In genomic region chr16:8831241-8831640, GRCm38 (mm10) we compare ENCODE assay signal across 8 mouse cellular contexts. TPM values are rescaled to one million over a fixed set of nuclear protein-coding genes. Genes with fewer than 3 reads are reported as not detected.
DNase-seq lines count a peak whose midpoint lies in the region; ATAC-seq lines count a peak whose summit lies in the region.

No protein-coding gene starts in this region.

- peaks cover 29% of the 10 kb centered on the region for H3K4me1 ChIP-seq in heart, embryonic 15.5 days (replicated peaks)
- H3K4me1 ChIP-seq in midbrain, embryonic 16.5 days (ENCODE audit: control insufficient read depth, insufficient read depth, low read length): peaks cover 41% of the 10 kb centered on the region

- H3K27ac ChIP-seq in heart, embryonic 15.5 days: peak overlapping the region; percentile 98
- peak overlapping the region; percentile 98 for H3K27ac ChIP-seq in midbrain, embryonic 16.5 days (ENCODE audit: low read length)

- H3K9me3 ChIP-seq in heart, embryonic 15.5 days (replicated peaks): no peaks in the 10 kb centered on the region
- H3K9me3 ChIP-seq in midbrain, embryonic 16.5 days (replicated peaks; ENCODE audit: control insufficient read depth, low read length, poor library complexity, severe bottlenecking): no peaks in the 10 kb centered on the region

- peaks cover 3% of the 10 kb centered on the region; the same call in 1 of the 2 replicates for H3K36me3 ChIP-seq in heart, embryonic 15.5 days
- 0 out of 2 replicates have a peak, but pooled peaks cover 9% of the 10 kb centered on the region for H3K36me3 ChIP-seq in midbrain, embryonic 16.5 days (ENCODE audit: control insufficient read depth, insufficient read depth, low read length)

- no peaks in the 10 kb centered on the region for H3K27me3 ChIP-seq in heart, embryonic 15.5 days
- no peaks in the 10 kb centered on the region for H3K27me3 ChIP-seq in midbrain, embryonic 16.5 days (ENCODE audit: control insufficient read depth, insufficient read depth, low read depth, low read length)

- H3K4me3 ChIP-seq in heart, embryonic 15.5 days: peak overlapping the region; percentile 100
- H3K4me3 ChIP-seq in midbrain, embryonic 16.5 days (ENCODE audit: low read depth, low read length): peak overlapping the region; percentile 100

- H3K4me2 ChIP-seq in heart, embryonic 15.5 days: peak overlapping the region; percentile 75
- H3K4me2 ChIP-seq in midbrain, embryonic 16.5 days (ENCODE audit: low read length): peak overlapping the region; percentile 90

- WGBS in heart, embryonic 15.5 days: 2% methylated on average over 12 of the region's 12 CpGs
- WGBS in midbrain, embryonic 16.5 days: under 1% methylated on average over 12 of the region's 12 CpGs

- DNase-seq in ovary, postnatal 36 days (ENCODE audit: low spot score): peak; percentile 15
- DNase-seq in ovary, postnatal 10 days (ENCODE audit: low spot score): no peak
- DNase-seq in embryo, embryonic 9.5 days (ENCODE audit: extremely low spot score): peak; percentile 23
- DNase-seq in kidney, postnatal 36 days: peak; percentile 56 to 63
- DNase-seq in thymus, postnatal 36 days: peak; percentile 12 to 35
- no peak for DNase-seq in left cerebral cortex, adult 18-20 months (ENCODE audit: low spot score in 2 of 2)

- H3K9ac ChIP-seq in heart, embryonic 15.5 days: peak overlapping the region; percentile 100
- peak overlapping the region; percentile 99 for H3K9ac ChIP-seq in midbrain, embryonic 16.5 days (ENCODE audit: low read depth, low read length)

- ATAC-seq in heart, embryonic 15.5 days (replicated peaks; ENCODE audit: insufficient number of reproducible peaks, insufficient read depth, low FRiP score, low read depth): no peak
- ATAC-seq in midbrain, embryonic 16.5 days: no peak

RNA-seq across cellular contexts. Expression of gene 1810013L24Rik, which starts 1.3 kb away (rescaled TPM):
- 16.3 and 17.9 TPM in 2 replicates for polyA plus RNA-seq in heart, embryonic 15.5 days (2015; fragmentation: Nextera tagmentation; extraction: Ambion mirVana)
- polyA plus RNA-seq in midbrain, embryonic 16.5 days (2015; fragmentation: Nextera tagmentation; extraction: Ambion mirVana): 26.0 and 27.8 TPM in 2 replicates
- total RNA-seq in left cerebral cortex, adult 18-20 months (2021): 100 to 1,000 TPM; 100 to 105 TPM

RNA-seq across cellular contexts. Expression of gene Usp7, which starts 39.1 kb away (rescaled TPM):
- 12.5 and 15.6 TPM in 2 replicates for polyA plus RNA-seq in heart, embryonic 15.5 days (2015; fragmentation: Nextera tagmentation; extraction: Ambion mirVana)
- polyA plus RNA-seq in midbrain, embryonic 16.5 days (2015; fragmentation: Nextera tagmentation; extraction: Ambion mirVana): 26.5 and 31.2 TPM in 2 replicates
- 100 to 1,000 TPM; 160 to 165 TPM for total RNA-seq in left cerebral cortex, adult 18-20 months (2021)

Comparison
In these comparisons a context has a peak if more than half of its experiments do, and no peak if none do; other contexts are left out.
1. DNase-seq: peak in ovary, postnatal 36 days (single experiment), embryo, embryonic 9.5 days (single experiment), kidney, postnatal 36 days (2 of 2) and thymus, postnatal 36 days (2 of 2); none in ovary, postnatal 10 days (single experiment) and left cerebral cortex, adult 18-20 months (0 of 2).